Mouse (Mus musculus): ENCODE measurements around the gene Tekt4.

The Tekt4 gene

GRCm38 (mm10) chr17:25454272-25454671 is at the start of gene Tekt4:
Tekt4 (plus strand) TSS chr17:25454615.
- no peak for DNase-seq

- no peak for DNase-seq
Observed at GRCm38 (mm10) chr17:25405224-25405895, 49.1 kb upstream of the Tekt4 start.

- DNase-seq: no peak
Observed at GRCm38 (mm10) chr17:25406011-25406441, 48.4 kb upstream of the Tekt4 start.

DNA sequence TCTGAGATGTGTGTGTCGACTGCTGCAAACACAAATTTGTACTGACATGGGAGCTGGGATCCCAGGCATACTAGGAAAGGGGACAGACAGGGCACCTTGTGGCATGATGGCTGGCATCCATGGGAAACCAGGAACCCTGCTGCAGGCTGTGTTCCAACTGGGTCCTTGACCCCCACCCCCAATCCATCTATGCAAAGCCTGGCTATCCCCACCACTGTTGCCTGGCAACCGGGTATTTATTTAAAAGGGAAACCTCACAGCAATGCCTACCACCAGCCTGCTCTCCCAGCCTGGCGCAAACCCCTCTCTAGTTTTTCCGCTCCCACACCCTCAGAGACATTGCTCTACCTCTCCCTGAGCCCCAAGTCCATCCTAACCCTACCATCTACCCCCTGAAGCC is 47.1 kb upstream of the Tekt4 start:
- DNase-seq: no peak

DNA sequence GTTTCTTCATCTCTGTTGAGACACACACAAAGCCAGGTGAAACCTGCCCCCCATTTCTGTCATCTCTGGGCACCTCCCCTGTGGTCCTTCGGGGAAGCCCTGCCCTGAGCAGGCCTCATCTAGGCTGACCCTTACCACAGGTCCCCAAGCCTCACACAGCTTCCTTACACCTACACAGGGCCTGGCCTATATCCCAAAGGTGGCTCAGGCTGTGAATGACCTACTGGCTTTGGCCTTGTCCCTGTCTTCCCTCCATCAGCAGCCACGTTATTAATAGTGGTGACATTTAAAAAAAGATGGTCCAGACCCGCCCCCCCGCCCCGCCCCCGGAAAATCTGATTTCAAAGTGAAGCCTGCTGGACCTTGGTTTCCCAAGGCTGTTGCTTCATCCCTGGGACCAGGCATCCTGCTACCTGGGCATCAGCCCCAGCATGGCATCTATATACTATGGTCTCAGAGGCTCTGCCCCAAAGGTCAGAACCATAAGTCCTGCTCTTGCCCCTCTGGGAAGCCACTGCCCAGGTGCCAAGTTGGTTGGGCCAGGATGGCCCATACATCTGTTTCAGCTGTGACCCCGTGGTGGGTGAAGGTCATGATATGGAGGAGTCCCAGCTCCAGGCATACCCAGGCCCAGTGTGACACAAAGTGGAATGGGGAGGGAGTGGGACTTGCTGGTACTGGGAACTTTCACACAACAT is 46.0 kb upstream of the Tekt4 start:
- no peak for DNase-seq

- DNase-seq: no peak
Observed at GRCm38 (mm10) chr17:25409621-25410020, 44.8 kb upstream of the Tekt4 start.

GRCm38 (mm10) chr17:25410180-25410579 is 44.2 kb upstream of the Tekt4 start:
- DNase-seq: no peak

DNA sequence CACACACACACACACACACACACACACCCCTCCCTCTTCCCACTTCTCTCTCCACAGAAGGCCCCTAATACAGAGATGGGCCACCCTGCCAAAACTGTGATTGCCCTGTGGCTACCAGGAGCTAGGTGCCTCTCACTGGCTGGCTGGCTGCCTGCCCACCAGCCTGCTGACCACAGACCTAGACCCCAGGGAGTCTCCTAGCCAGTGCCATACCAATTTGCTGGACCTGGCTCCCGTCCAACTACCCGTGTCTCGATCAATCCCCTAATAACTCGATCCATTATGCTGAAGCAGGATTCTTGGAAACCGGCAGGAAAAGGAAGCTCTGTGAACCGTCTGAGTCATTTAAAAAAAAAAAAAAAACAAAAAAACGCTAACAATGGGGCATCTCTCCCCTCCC is 43.6 kb upstream of the Tekt4 start:
- no peak for DNase-seq

DNA sequence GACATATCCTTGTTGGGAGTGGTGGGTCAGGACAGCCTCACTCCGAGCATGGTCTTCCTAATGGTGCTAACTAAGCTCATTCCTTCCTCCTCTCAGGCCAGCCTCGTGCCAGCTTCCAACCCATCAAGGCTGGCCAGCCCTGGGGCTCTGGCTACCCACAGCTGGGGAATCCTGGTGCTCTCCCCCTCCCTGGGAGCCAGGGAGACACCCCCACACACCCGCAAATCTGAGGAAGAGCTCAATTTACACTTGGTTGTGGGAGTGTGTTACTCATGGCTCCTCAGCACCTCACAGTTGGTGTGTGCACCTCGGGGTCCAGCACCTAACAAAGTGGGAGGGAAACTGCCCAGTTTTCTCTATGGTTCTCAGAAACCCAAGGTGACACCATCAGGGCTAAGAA is 43.2 kb upstream of the Tekt4 start:
- no peak for DNase-seq

GRCm38 (mm10) chr17:25414209-25414608 is 40.2 kb upstream of the Tekt4 start:
- DNase-seq: no peak

DNA sequence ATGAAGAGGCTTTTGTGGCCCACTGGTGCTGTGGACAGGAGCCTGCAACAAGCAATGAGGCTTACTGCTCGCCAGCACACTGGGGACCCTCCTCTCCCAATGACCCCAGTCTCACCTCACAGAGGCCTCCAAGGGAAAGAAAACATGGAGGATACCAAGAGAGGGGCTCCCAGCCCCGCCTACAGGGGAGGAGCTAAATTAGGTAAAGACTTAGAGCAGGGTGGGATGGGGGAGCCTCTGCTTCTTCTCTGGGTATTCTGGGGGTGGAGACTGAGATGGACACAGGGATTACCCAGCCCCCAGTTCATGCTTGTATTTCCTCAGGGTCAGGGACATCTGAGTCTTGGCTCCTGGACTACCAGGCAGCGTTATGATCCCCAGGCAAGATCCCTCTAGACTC is 39.5 kb upstream of the Tekt4 start:
- no peak for DNase-seq

- DNase-seq: peak in 1 of 2 experiments; percentile 42
Observed at GRCm38 (mm10) chr17:25415421-25415913, 38.9 kb upstream of the Tekt4 start.

GRCm38 (mm10) chr17:25416219-25416618 is 38.2 kb upstream of the Tekt4 start:
- peak; percentile 22 to 40 for DNase-seq

DNA sequence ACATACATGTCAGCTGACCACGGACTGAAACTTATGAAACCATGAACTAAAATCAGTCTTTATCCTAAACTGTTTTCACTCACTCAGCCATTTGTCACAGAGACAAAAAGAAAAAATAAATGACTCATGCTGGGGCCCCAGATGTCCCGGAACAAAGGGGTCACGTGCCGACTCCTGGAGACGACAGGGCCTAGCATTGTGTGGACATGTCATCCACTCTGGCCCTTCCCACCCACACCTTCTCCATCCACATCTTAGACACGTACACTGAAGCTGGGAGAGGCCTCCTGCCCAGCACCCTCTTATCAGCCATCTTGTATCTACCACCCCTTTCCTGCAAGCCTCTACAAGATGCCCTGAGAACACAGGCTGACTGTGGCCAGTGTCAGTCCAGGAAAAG is 36.4 kb upstream of the Tekt4 start:
- DNase-seq: no peak

DNA sequence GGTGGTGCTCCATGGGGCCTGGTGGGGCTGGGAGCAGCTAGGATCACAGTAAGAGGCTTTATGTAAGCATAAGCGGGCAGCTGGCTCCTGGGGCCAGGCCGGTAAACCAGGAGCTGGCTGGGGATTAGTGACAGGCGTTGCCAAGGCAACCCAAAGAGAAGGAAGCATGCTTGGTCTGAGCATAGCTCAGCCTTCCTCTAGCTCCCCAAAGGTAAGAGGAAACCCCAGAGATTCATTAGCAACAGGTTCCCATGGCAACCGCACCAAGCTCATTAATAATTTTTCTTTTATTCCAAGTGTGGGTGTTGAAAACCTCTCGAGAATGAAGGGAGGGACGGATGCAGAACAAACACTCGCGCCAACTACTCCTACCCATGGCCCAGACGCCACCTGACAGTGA is 35.5 kb upstream of the Tekt4 start:
- no peak for DNase-seq

- DNase-seq: no peak
Observed at GRCm38 (mm10) chr17:25420998-25421397, 33.4 kb upstream of the Tekt4 start.

GRCm38 (mm10) chr17:25424526-25425080 is 29.8 kb upstream of the Tekt4 start:
- DNase-seq: no peak

DNA sequence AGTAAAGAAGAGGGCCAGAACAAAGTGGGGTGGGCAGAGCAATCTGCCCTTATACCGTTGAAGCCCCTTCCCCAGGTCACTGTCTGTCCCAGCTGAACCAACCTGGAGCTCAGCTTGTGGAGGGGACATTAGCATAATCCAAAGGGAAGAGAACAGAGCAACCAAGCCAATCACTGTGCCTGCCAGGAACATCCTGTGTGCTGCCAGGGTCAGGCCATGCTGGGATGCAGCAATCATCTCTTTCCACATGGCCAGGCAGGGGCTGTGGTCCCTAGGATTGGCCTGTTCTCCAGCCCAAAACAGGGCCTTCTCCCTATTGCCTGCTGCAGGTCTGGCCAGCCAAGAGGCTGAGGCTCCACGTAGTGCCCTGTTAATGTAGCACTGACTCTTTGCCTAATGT is 28.4 kb upstream of the Tekt4 start:
- no peak for DNase-seq

DNA sequence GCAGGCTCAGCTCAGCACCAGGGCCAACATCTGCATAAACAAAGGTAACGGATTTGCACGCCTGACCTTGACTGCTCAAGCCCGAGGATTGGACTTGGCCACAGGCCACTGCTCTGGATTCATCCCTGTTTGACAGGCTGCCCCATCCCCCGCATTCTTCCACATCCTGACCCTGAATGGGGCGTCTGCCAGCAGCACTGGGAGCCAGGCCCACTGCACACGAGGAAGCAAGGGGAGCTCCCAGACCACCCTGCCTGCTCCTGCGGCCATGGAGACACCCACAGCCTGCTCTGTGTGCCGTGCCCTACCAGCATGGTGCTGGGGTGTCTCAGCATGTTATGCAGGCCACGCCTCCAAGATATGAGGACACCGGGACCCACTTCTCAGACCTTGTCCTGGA is 27.0 kb upstream of the Tekt4 start:
- peak; percentile 50 to 72 for DNase-seq

- no peak for DNase-seq
Observed at GRCm38 (mm10) chr17:25429240-25429639, 25.2 kb upstream of the Tekt4 start.

GRCm38 (mm10) chr17:25429886-25430285 is 24.5 kb upstream of the Tekt4 start:
- no peak for DNase-seq

GRCm38 (mm10) chr17:25430534-25430933 is 23.9 kb upstream of the Tekt4 start:
- DNase-seq: no peak

DNA sequence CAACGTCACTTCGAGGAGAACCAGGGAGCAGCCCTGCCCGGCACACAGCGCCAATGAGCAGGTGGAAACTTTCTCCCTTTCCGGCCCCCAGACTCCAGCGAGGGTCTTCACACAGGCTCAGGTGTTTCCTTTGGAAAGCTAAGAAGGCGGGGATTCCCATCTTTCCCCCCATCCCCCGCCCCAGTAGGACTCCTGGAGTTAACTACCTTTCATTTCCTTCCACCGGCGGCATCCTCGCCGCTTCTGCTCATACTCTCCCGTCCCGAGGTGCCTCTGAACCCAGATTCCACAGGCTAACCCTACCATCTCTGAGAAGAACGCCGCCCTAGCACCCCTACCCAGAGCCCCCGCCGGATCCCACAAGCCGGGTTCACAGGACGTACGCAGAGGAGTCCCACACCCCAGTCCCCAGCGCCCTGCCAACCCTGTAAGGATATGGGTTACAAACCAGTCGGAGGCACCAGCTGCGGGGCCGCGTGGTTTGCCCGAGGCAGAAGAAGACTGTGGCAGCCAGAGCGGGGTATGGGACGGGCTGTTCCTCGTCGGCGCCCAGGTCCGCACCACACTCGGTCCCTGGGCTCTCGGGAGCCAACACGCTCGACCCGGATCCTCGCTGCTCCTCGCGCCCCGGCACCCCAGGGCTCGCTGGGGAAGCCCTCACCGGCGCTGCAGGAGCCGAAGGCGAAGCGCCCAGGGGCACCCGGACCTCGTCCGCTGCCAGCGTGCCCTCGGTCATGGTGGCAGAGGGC is 21.8 kb upstream of the Tekt4 start:
- peak; percentile 15 to 29 for DNase-seq
